Mouse (Mus musculus): ENCODE measurements around the gene Iqcn.
A peak's percentile ranks its signal among the peaks of the same experiment; 100 is the strongest.

Gene Iqcn

GRCm38 (mm10) chr8:70703287-70703686 lies at the start of gene Iqcn:
Iqcn (plus strand) TSS chr8:70703457.
- DNase-seq (ENCODE audit: low spot score) = no peak

DNA sequence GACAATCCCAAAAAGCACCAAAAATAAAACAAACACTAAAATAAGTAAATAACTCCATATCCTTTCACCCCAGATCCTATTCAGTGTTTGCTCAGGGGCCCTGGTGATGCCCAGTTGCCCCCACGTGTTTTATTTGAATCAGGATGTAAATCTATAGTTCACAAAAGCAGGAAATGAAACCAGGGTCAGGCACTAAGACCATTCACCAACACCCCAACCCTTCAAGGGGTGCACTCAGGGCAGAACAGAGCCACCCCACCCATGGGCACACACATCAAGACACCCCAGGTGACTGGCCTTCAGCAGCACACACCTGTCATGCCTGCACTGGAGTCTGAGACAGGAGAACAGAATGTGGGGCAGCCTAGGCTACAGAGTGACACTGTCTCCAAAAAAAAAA lies 49.1 kb upstream of the Iqcn start:
- DNase-seq (ENCODE audit: low spot score) = no peak

DNA sequence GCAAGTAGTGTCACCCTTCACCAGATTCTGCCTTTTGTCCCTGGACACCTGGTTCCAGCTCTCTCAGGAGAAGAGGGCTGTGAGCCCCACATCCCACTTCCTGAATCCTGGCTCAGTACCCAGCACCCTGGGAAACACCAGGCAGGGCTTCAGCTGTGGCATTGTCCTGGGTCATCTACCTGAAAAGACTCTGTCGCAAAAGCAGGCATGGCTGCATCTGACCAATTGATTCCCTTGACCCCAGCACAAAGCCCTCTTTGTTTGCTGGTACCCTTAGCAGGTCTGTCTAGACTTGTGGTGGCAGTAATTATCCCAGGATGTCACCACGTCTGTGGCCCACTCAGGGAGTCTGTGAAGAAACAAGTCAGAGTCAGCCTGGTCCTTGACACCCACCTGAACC lies 47.8 kb upstream of the Iqcn start:
- DNase-seq (ENCODE audit: low spot score) = no peak

GRCm38 (mm10) chr8:70656193-70656790 lies 47.0 kb upstream of the Iqcn start:
- no peak for DNase-seq (ENCODE audit: low spot score)

DNA sequence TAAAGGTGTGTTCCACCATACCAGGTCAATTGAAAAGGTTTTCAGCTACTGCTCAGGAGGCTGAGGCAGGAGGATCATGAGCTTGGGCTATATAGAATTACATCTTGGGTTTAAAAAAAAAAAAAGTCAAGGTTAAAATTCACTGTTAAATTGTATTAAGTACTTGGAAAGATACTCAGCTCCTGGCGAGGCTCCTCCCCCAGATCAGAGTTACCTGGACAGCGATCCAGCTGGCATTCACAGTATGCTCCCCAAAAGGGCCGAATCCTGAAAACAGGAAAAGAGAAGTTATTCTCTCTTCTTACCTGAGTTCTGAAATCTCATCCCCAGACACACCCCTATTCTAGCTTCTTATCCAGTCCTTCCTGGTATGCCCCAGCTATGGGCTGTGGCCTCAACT lies 46.0 kb upstream of the Iqcn start:
- no peak for DNase-seq (ENCODE audit: low spot score)

- no peak for DNase-seq (ENCODE audit: low spot score)
Observed at GRCm38 (mm10) chr8:70657739-70658138, 45.5 kb upstream of the Iqcn start.

GRCm38 (mm10) chr8:70658897-70659603 lies 44.2 kb upstream of the Iqcn start:
- DNase-seq (ENCODE audit: low spot score) = peak; percentile 31

GRCm38 (mm10) chr8:70659604-70660272 lies 43.5 kb upstream of the Iqcn start:
- peak; percentile 87 for DNase-seq (ENCODE audit: low spot score)

DNA sequence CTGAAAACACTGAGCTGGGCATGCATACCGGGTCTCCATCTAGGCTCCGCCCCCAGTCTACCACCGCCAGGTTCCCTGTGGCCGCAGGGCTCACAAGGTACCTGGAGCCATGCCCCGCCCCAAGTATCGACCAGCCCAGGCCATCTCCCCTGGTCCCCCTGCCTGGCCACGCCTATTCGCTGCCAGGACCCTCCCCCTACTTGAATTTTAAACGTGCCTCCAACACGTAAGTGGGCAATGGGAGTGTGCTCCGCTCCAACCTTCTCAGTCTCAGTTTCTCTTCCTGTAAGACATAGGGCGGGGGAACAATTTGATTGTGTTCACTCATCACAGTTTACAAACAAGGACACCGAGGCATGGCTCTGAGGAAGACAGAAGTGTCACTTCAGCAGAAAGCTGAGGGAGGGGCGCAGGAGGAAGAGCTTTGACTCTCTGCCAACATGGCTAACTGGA lies 43.0 kb upstream of the Iqcn start, which contains the start of gene Pgpep1:
Pgpep1 (minus strand) TSS at position 116 of the 453 bp plus-strand sequence.
- DNase-seq (ENCODE audit: low spot score) = peak; percentile 69

GRCm38 (mm10) chr8:70663691-70664090 lies 39.6 kb upstream of the Iqcn start:
- DNase-seq (ENCODE audit: low spot score) = peak; percentile 72

- no peak for DNase-seq (ENCODE audit: low spot score)
Observed at GRCm38 (mm10) chr8:70664631-70665030, 38.6 kb upstream of the Iqcn start.

- DNase-seq (ENCODE audit: low spot score) = no peak
Observed at GRCm38 (mm10) chr8:70665599-70665998, 37.7 kb upstream of the Iqcn start.

- DNase-seq (ENCODE audit: low spot score) = no peak
Observed at GRCm38 (mm10) chr8:70667071-70667470, 36.2 kb upstream of the Iqcn start.

DNA sequence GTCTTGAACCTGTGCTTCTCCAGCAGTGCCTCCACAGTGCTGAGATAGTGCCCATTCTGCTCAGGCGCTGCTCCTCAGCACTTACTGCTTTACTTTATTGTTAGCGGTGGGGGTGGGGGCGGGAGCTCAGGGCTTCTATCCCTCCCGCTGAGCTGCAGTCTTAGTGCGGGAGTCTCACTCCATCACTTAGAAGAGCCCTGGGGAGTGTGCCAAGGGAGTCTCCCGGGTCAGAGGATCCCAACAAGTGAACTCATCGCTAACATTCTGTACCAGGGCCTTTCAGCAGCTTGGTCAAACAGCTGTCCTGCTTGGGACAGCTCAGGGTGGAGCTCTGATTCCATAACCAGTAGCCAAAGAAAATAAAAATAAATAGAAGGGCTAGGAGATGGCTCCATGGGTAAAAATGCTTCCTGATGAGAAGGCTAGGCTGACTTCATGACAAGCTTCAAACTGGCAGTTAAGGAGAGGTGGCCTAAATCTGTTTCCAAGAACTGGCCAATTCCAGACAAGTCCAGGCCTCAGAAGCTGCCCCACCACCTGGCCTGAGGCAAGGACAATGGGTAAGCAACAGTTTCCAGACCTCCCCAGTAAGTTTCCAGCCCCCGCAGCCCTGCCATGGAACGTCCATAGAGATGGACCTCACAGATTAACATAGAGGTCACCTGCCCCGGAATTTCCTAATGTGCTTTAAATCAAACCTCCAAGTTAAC lies 31.5 kb upstream of the Iqcn start:
- DNase-seq (ENCODE audit: low spot score) = no peak

DNA sequence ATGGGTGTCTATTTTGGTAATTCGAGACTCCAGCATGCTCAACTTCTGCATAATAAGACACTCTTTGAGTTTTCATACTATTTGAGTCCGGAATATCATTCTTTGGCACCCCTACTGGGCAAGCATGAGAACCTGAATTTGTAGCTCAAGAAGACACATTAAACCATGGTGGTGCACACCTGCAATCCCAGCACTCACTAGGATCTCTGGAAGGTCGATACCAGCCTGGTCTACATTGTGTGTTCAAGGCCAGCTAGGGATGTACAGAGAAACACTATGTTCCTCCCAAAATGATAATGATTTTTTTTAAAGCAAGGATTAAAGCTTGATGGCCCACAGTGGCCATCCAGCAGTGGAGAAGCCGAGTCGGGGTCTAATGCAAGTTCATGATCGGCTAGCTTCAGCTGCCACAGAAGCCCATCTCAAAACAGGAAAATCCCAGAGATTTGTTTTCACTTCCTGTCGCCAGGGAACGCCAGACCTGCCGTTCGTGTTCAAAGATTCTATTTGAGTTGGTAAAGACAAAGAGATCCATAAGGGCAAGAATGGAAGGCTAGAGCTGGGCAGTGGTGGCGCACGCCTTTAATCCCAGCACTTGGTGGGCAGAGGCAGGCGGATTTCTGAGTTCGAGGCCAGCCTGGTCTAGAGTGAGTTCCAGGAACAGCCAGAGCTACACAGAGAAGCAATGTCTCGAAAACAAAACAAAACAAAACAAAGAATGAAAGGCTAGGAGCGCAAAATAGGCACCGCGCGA lies 30.8 kb upstream of the Iqcn start:
- peak; percentile 57 for DNase-seq (ENCODE audit: low spot score)

GRCm38 (mm10) chr8:70673079-70673856 lies 30.0 kb upstream of the Iqcn start, which contains the start of gene Lsm4:
Lsm4 (plus strand) TSS chr8:70673248.
- peak; percentile 100 for DNase-seq (ENCODE audit: low spot score)

- DNase-seq (ENCODE audit: low spot score) = no peak
Observed at GRCm38 (mm10) chr8:70674109-70674508, 29.1 kb upstream of the Iqcn start.

DNA sequence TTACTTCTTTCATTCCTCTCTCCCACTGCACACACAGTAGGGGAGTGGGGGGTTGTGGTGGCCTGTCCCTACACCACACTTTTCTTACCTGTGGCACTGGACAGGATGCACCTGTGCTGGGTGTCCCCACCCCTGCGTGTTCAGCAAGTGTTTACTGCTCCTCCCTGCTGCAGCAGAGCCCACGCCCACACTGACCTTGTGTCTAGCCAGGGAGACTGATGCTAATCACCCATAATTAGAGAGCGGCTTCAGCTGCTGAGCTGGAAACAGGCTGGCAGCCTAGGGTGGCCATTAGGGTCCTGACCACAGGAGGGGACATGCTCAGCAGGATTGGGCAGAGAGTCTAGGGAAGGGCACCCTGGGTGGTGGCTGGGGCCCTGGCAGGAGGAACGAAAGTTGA lies 28.5 kb upstream of the Iqcn start:
- peak; percentile 62 for DNase-seq (ENCODE audit: low spot score)

- DNase-seq (ENCODE audit: low spot score) = no peak
Observed at GRCm38 (mm10) chr8:70675336-70675735, 27.9 kb upstream of the Iqcn start.

DNA sequence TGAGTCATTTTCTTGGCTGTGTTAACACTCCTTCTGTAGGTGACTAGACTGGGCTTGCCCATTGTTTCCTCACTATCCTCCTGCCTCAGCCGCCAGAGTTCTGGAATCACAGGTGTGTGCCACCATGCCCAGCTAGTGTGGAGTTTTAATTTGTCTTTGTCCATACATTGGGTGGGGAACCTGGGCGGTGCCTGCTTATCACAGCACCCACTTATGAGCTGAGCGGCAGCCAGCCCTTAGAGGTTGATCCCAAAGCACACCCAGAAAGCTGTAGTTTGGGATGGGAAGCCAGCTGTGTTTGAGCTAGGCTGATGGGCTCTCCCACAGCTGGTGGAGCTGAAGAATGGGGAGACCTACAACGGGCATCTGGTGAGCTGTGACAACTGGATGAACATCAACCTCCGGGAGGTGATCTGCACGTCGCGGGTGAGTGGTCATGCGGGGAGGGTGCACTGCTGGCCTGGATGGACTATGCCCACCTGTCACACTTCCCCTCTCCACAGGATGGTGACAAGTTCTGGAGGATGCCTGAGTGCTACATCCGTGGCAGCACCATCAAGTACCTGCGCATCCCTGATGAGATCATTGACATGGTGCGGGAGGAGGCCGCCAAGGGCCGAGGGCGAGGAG lies 25.7 kb upstream of the Iqcn start:
- DNase-seq (ENCODE audit: low spot score) = no peak

Measured in MN1 (cell line).